Mouse (Mus musculus) megakaryocyte, embryonic 14.5 days (primary cell): ENCODE measurements around the gene Susd4.

Source experiments
- FLI1 ChIP-seq: IDR thresholded peaks from 2 replicates; pipeline ENCODE4 v1.6.1; 2012; ENCODE audit warnings: low read length, inconsistent platforms, mixed read lengths
- GATA1 ChIP-seq: IDR thresholded peaks from 3 replicates; pipeline ENCODE4 v1.6.1; 2012; ENCODE audit warnings: mixed read lengths, low read length, inconsistent platforms, borderline replicate concordance

- TF ChIP-seq GATA1: no peak
- TF ChIP-seq FLI1: no peak
These were observed 25.2 kb downstream of the Susd4 start for GRCm38 (mm10) chr1:182788896-182789295.
